Mouse (Mus musculus) ovary, adult 18-20 months (tissue): Measurements from ENCODE around the gene Olfr776.
"Not testable (repeated sequence)": the region's sequence is repeated elsewhere in the genome, so short reads cannot be mapped to it uniquely, and the experiment has no call there.

Experiments
- DNase-seq: peaks from one replicate; pipeline ENCODE4 v3.0.0; 2022; ENCODE audit warnings: low spot score, mixed read lengths

Gene Olfr776

DNA sequence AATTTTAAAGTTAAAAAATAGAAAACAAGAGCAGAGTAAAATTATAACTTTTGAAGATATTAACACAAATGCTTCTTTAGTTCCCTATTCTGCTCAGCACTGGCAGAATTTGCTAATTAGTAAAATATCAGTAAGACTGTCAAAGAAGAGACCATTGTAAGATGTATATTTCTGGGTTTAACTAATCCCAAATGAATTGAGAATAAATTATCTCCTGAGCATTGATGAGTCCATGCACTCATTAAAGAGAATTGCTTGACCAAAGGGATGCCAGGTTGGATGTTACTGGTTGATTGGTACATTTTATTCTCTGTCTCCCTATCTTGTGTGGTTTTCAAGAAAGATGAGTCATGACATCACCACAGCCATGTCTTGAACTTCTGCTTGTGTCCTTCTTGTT lies at the start of gene Olfr776:
Gene Olfr776, plus strand, starts transcription at position 301 of the 400 bp plus-strand sequence.
- no peak for DNase-seq

DNA sequence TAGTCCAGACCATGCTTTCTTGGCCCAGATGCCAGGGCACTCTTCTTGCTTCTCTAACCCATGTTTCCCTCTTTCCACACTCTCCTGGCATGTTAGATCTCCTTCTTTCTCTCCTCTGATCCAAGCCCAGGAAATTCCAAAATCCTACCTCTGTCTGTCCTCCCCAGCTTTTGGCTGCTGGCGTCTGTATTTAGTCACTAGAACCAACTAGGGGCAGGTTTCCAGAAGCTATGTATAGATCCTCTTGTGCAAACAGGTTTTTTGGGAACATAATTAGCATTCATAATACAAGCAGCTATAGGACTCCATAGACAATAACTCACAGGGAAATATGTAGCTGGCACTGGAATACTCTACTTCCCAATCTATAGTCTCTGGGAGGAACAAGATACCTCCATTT lies 28.2 kb upstream of the Olfr776 start:
- DNase-seq, result no peak

DNA sequence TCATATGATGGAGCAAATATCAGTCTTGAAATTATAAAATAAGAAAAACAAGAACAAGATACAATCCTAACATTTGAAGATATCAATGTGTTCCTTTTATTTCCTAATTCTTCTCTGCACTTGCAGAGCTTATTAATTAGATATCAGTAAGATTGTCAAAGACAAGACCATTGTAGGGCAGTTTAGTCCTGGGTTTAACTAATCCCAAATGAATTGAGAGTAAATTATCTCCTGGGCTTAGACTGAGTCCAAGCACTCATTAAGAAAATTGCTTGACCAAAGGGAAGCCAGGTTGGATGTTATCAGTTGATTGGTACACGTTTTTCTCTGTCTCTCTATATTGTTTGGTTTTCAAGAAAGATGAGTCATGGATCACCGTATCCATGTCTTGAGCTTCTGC lies 23.0 kb upstream of the Olfr776 start, which contains the start of gene Olfr774:
Gene Olfr774, plus strand, starts transcription at position 301 of the 400 bp plus-strand sequence.
- DNase-seq, result no peak

DNA sequence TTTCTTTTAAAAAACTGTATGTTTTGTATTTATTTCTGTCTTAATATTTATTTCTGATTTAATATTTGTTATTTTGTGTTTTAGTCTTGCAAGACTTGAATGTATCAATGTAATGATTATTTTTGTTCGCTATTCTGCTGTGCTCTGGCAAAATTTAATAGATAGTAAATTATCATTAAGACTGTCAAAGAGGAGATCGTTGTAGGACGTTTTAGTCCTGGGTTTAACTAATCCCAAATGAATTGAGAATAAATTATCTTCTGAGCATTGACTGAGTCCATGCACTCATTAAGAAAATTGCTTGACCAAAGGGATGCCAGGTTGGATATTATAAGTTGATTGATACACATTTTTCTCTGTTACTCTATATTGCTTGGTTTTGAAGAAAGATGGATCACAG lies 10.8 kb upstream of the Olfr776 start, which contains the start of gene Olfr775:
Gene Olfr775, plus strand, starts transcription at position 301 of the 400 bp plus-strand sequence.
- no peak for DNase-seq

DNA sequence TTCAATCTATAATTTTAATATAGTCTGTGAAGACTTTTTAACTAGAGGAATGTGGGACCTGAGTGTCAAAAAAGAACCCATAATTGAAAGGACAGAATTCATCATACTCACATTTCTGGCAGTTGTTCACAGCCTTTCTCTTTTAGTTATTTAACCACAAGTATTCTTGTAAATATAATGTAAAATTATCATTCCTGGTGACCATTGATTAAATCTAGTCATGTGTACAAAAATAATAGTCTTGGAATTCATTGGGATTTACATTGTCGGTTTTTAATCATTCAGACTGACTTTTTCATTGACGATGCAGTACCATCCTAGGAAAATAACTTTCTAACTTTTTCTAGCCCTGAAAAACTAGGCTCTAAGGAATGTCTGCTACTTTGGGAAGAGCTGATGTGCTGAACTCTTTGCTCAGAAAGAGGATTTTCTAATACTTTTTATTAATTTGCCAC lies 12.2 kb downstream of the Olfr776 start, which contains the start of gene Olfr777:
Gene Olfr777, minus strand, starts transcription at position 405 of the 455 bp plus-strand sequence.
- DNase-seq, result no peak

DNA sequence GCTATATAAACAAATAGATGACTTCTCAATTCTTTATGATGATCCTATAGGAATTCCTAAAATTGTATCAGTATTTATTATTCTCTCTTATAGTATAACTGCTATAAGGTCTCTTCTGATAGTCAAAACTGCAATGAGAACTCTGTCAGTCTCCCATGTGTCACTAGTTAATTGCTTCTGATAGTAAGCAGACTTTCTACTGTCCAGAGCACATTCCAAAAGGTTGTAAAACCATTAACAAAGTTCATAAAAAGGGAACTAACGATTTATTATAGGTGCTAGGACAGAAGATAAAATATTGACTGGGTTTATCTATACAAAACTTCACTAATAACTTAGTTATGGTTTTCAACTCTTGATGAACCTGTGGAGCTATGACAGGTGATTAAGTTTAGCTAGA lies 54.0 kb downstream of the Olfr776 start:
- DNase-seq, result not testable (repeated sequence)

DNA sequence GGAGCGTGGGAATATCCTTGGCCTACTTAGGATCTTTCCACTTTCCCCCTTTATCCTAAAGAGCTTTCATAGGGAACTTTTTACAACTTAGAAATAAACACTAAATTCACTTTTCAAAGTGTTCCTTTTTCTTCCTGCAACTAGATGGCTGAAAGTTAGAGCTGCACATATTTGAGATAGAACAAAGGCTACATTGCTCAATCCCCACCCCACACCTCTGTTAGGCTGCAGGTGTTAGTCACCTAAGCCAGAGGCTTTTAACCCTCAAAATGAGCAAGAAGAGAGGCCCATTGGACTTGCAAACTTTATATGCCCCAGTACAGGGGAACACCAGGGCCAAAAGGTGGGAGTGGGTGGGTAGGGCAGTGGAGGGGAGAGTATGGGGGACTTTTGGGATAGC lies 54.6 kb downstream of the Olfr776 start:
- not testable (repeated sequence) for DNase-seq
